Comparison of ENCODE assay signal across 20 mouse cellular contexts in genomic region chr4:107333514-107333913, GRCm38 (mm10). TPM values are rescaled to one million over a fixed set of nuclear protein-coding genes. Genes with fewer than 3 reads are reported as not detected.
DNase-seq lines count a peak whose midpoint lies in the region; ATAC-seq and TF ChIP-seq lines count a peak whose summit lies in the region.
"Had no signal": no experiment of that assay in that cellular context is flagged by ENCODE, and none has a peak within 500 bp of the region (broad histone marks: within the 10 kb centered on the region; RNA-seq: fewer than 3 reads in every experiment).

No protein-coding gene starts in this region.

- 92% methylated on average over 4 of the region's 4 CpGs for WGBS in intestine, postnatal 0 days
- 93% methylated on average over 4 of the region's 4 CpGs for WGBS in intestine, embryonic 15.5 days
- 96% methylated on average over 4 of the region's 4 CpGs for WGBS in thymus, adult 2 months
- WGBS in liver, postnatal 0 days (ENCODE audit: insufficient replicate concordance), result 92% methylated on average over 4 of the region's 4 CpGs
- WGBS in forebrain, embryonic 10.5 days, result 90% methylated on average over 4 of the region's 4 CpGs

- H3K9me3 ChIP-seq in intestine, postnatal 0 days (ENCODE audit: control insufficient read depth), result no peaks in the 10 kb centered on the region
- no peaks in the 10 kb centered on the region for H3K9me3 ChIP-seq in intestine, embryonic 15.5 days
- H3K9me3 ChIP-seq in liver, postnatal 0 days (ENCODE audit: low read length), result no peaks in the 10 kb centered on the region
- H3K9me3 ChIP-seq in forebrain, embryonic 10.5 days, result 0 out of 2 replicates have a peak, but pooled peaks cover 3% of the 10 kb centered on the region
- H3K9me3 ChIP-seq: forebrain, embryonic 12.5 days; midbrain, embryonic 15.5 days; neural tube, embryonic 15.5 days; stomach, embryonic 15.5 days had no signal

- intact Hi-C loops in heart, postnatal 25 days (cut with DNase I), result no loop called here

- no peak overlapping the region for H3K4me3 ChIP-seq in intestine, postnatal 0 days (ENCODE audit: low read depth, low read length)
- no peak overlapping the region for H3K4me3 ChIP-seq in intestine, embryonic 15.5 days (replicated peaks)
- no peak overlapping the region for H3K4me3 ChIP-seq in thymus, adult 2 months (ENCODE audit: control insufficient read depth, insufficient read depth, low read length)
- H3K4me3 ChIP-seq in liver, postnatal 0 days (ENCODE audit: low read depth, low read length), result no peak overlapping the region
- H3K4me3 ChIP-seq in forebrain, embryonic 10.5 days, result no peak overlapping the region
- H3K4me3 ChIP-seq: forebrain, embryonic 12.5 days; midbrain, embryonic 15.5 days; neural tube, embryonic 15.5 days; stomach, embryonic 15.5 days had no signal

- peaks cover 16% of the 10 kb centered on the region; the same call in 1 of the 2 replicates for H3K36me3 ChIP-seq in intestine, postnatal 0 days (ENCODE audit: control insufficient read depth, insufficient read depth)
- H3K36me3 ChIP-seq in intestine, embryonic 15.5 days, result no peaks in the 10 kb centered on the region
- H3K36me3 ChIP-seq in thymus, adult 2 months (ENCODE audit: control insufficient read depth, insufficient read depth, low read length), result peaks cover 16% of the 10 kb centered on the region
- H3K36me3 ChIP-seq in liver, postnatal 0 days (replicated peaks; ENCODE audit: insufficient read depth, low read length), result peaks cover 4% of the 10 kb centered on the region
- H3K36me3 ChIP-seq in forebrain, embryonic 10.5 days (replicated peaks), result 0 out of 2 replicates have a peak, but pooled peaks cover 5% of the 10 kb centered on the region
- H3K36me3 ChIP-seq: forebrain, embryonic 12.5 days; midbrain, embryonic 15.5 days had no signal

- peak; percentile 31 for DNase-seq in thymus, adult 2 months
- DNase-seq in thymus, adult 18-20 months, result no peak
- DNase-seq in liver, postnatal 0 days, result no peak
- DNase-seq in right cerebral cortex, postnatal 36 days (ENCODE audit: low spot score in 2 of 2), result no peak
- DNase-seq in heart, postnatal 25 days (ENCODE audit: low spot score), result no peak
- DNase-seq in forebrain, embryonic 10.5 days (ENCODE audit: extremely low spot score, low spot score), result no peak
- DNase-seq: adrenal gland, postnatal 14 days; cerebellum, adult 18-20 months; heart, postnatal 36 days; kidney, adult 8-10 months; right cerebral cortex, postnatal 14 days had no signal

- no peak for ATAC-seq in intestine, postnatal 0 days
- ATAC-seq in intestine, embryonic 15.5 days, result no peak
- no peak for ATAC-seq in liver, postnatal 0 days
- ATAC-seq: midbrain, embryonic 15.5 days had no signal

- H3K9ac ChIP-seq in intestine, postnatal 0 days (ENCODE audit: low read depth, low read length), result no peak overlapping the region
- H3K9ac ChIP-seq in intestine, embryonic 15.5 days, result no peak overlapping the region
- H3K9ac ChIP-seq in liver, postnatal 0 days (replicated peaks), result no peak overlapping the region
- H3K9ac ChIP-seq: forebrain, embryonic 12.5 days; midbrain, embryonic 15.5 days; neural tube, embryonic 15.5 days; stomach, embryonic 15.5 days had no signal

- TF ChIP-seq CTCF in intestine, postnatal 0 days (IDR thresholded peaks at IDR 0.05; ENCODE audit: low read depth), result peak; percentile 49
- no peak for TF ChIP-seq CTCF in thymus, adult 2 months (IDR thresholded peaks at IDR 0.05; ENCODE audit: borderline replicate concordance, control insufficient read depth, extremely low read depth, insufficient read depth, low read length, poor library complexity)
- TF ChIP-seq CTCF in liver, postnatal 0 days (IDR thresholded peaks at IDR 0.05; ENCODE audit: low read depth), result peak; percentile 44; the same call in 1 of the 2 replicates

- H3K4me1 ChIP-seq in intestine, postnatal 0 days (replicated peaks; ENCODE audit: control insufficient read depth, insufficient read depth, low read length), result peaks cover 3% of the 10 kb centered on the region; the same call in 1 of the 2 replicates
- no peaks in the 10 kb centered on the region for H3K4me1 ChIP-seq in intestine, embryonic 15.5 days (replicated peaks)
- no peaks in the 10 kb centered on the region; the same call in 1 of the 2 replicates for H3K4me1 ChIP-seq in thymus, adult 2 months (replicated peaks; ENCODE audit: control insufficient read depth, insufficient read depth, low read length)
- H3K4me1 ChIP-seq in liver, postnatal 0 days (ENCODE audit: insufficient read depth), result no peaks in the 10 kb centered on the region
- H3K4me1 ChIP-seq in forebrain, embryonic 10.5 days, result no peaks in the 10 kb centered on the region
- H3K4me1 ChIP-seq: forebrain, embryonic 12.5 days; midbrain, embryonic 15.5 days; neural tube, embryonic 15.5 days; stomach, embryonic 15.5 days had no signal

- TF ChIP-seq POLR2A in thymus, adult 2 months (IDR thresholded peaks at IDR 0.05; ENCODE audit: control insufficient read depth, extremely low read depth, insufficient read depth, low read length, poor library complexity), result no peak

- no peak overlapping the region for H3K4me2 ChIP-seq in intestine, postnatal 0 days (replicated peaks; ENCODE audit: low read depth)
- H3K4me2 ChIP-seq in intestine, embryonic 15.5 days (replicated peaks), result no peak overlapping the region
- H3K4me2 ChIP-seq in liver, postnatal 0 days (ENCODE audit: low read depth, low read length), result no peak overlapping the region
- H3K4me2 ChIP-seq: forebrain, embryonic 12.5 days; midbrain, embryonic 15.5 days; neural tube, embryonic 15.5 days; stomach, embryonic 15.5 days had no signal

- no peaks in the 10 kb centered on the region for H3K27me3 ChIP-seq in intestine, postnatal 0 days (replicated peaks; ENCODE audit: control insufficient read depth, insufficient read depth, low read length)
- H3K27me3 ChIP-seq in intestine, embryonic 15.5 days (replicated peaks), result no peaks in the 10 kb centered on the region
- H3K27me3 ChIP-seq in thymus, adult 2 months (ENCODE audit: control insufficient read depth, insufficient read depth, low read length), result no peaks in the 10 kb centered on the region
- H3K27me3 ChIP-seq in liver, postnatal 0 days (ENCODE audit: insufficient read depth, low read length), result no peaks in the 10 kb centered on the region
- H3K27me3 ChIP-seq in forebrain, embryonic 10.5 days (ENCODE audit: poor library complexity, severe bottlenecking), result no peaks in the 10 kb centered on the region
- H3K27me3 ChIP-seq: forebrain, embryonic 12.5 days; midbrain, embryonic 15.5 days; neural tube, embryonic 15.5 days; stomach, embryonic 15.5 days had no signal

- no peak for TF ChIP-seq EP300 in liver, postnatal 0 days (IDR thresholded peaks at IDR 0.05; ENCODE audit: low read depth)

- H3K27ac ChIP-seq in intestine, postnatal 0 days (ENCODE audit: low read depth, low read length), result no peak overlapping the region
- no peak overlapping the region for H3K27ac ChIP-seq in intestine, embryonic 15.5 days
- H3K27ac ChIP-seq in thymus, adult 2 months (ENCODE audit: control insufficient read depth, insufficient read depth, low read length), result no peak overlapping the region
- H3K27ac ChIP-seq in liver, postnatal 0 days (ENCODE audit: low read depth), result no peak overlapping the region
- no peak overlapping the region for H3K27ac ChIP-seq in forebrain, embryonic 10.5 days
- H3K27ac ChIP-seq: forebrain, embryonic 12.5 days; midbrain, embryonic 15.5 days; neural tube, embryonic 15.5 days; stomach, embryonic 15.5 days had no signal

RNA-seq across cellular contexts. Expression of gene Yipf1, which starts 19.4 kb away (rescaled TPM):
- polyA plus RNA-seq in intestine, postnatal 0 days (2015; fragmentation: Nextera tagmentation; extraction: Ambion mirVana), result 127 and 147 TPM in 2 replicates
- polyA plus RNA-seq in intestine, embryonic 15.5 days (2015; fragmentation: Nextera tagmentation; extraction: Ambion mirVana), result 69.3 and 76.8 TPM in 2 replicates
- polyA plus RNA-seq in thymus, adult 2 months (2012; rRNA removed), result 52.0 and 57.1 TPM in 2 replicates
- polyA plus RNA-seq in liver, postnatal 0 days (2015; fragmentation: Nextera tagmentation; extraction: Ambion mirVana), result 35.8 and 35.9 TPM in 2 replicates
- total RNA-seq in heart, postnatal 25 days (2021), result 10 to 100 TPM; 20.7 to 22.3 TPM
- polyA plus RNA-seq in forebrain, embryonic 10.5 days (2016; fragmentation: Nextera tagmentation; extraction: Ambion mirVana), result 37.1 and 38.8 TPM in 2 replicates

RNA-seq across cellular contexts. Expression of gene Dio1, which starts 26.5 kb away (rescaled TPM):
- polyA plus RNA-seq in intestine, postnatal 0 days (2015; fragmentation: Nextera tagmentation; extraction: Ambion mirVana), result 59.7 and 67.4 TPM in 2 replicates
- 1.5 and 1.9 TPM in 2 replicates for polyA plus RNA-seq in intestine, embryonic 15.5 days (2015; fragmentation: Nextera tagmentation; extraction: Ambion mirVana)
- polyA plus RNA-seq in thymus, adult 2 months (2012; rRNA removed), result 9.3 and 9.7 TPM in 2 replicates
- polyA plus RNA-seq in liver, postnatal 0 days (2015; fragmentation: Nextera tagmentation; extraction: Ambion mirVana), result 6.0 and 10.3 TPM in 2 replicates
- total RNA-seq in heart, postnatal 25 days (2021), result not detected
- not detected in 2 replicates for polyA plus RNA-seq in forebrain, embryonic 10.5 days (2016; fragmentation: Nextera tagmentation; extraction: Ambion mirVana)
- total RNA-seq: gastrocnemius, postnatal 4 days; heart, postnatal 36 days; left cerebral cortex, postnatal 10 days had no signal
- polyA plus RNA-seq: embryonic facial prominence, embryonic 11.5 days; forebrain, embryonic 12.5 days; midbrain, embryonic 15.5 days; neural tube, embryonic 15.5 days had no signal

RNA-seq across cellular contexts. Expression of gene Ndc1, which starts 34.1 kb away (rescaled TPM):
- polyA plus RNA-seq in intestine, postnatal 0 days (2015; fragmentation: Nextera tagmentation; extraction: Ambion mirVana), result 7.0 and 7.4 TPM in 2 replicates
- 28.6 and 32.6 TPM in 2 replicates for polyA plus RNA-seq in intestine, embryonic 15.5 days (2015; fragmentation: Nextera tagmentation; extraction: Ambion mirVana)
- 34.2 and 56.8 TPM in 2 replicates for polyA plus RNA-seq in thymus, adult 2 months (2012; rRNA removed)
- polyA plus RNA-seq in liver, postnatal 0 days (2015; fragmentation: Nextera tagmentation; extraction: Ambion mirVana), result 7.6 and 8.9 TPM in 2 replicates
- 10 to 100 TPM; 12.3 to 12.4 TPM for total RNA-seq in heart, postnatal 25 days (2021)
- polyA plus RNA-seq in forebrain, embryonic 10.5 days (2016; fragmentation: Nextera tagmentation; extraction: Ambion mirVana), result 55.3 and 62.2 TPM in 2 replicates
